In the genomic region with DNA sequence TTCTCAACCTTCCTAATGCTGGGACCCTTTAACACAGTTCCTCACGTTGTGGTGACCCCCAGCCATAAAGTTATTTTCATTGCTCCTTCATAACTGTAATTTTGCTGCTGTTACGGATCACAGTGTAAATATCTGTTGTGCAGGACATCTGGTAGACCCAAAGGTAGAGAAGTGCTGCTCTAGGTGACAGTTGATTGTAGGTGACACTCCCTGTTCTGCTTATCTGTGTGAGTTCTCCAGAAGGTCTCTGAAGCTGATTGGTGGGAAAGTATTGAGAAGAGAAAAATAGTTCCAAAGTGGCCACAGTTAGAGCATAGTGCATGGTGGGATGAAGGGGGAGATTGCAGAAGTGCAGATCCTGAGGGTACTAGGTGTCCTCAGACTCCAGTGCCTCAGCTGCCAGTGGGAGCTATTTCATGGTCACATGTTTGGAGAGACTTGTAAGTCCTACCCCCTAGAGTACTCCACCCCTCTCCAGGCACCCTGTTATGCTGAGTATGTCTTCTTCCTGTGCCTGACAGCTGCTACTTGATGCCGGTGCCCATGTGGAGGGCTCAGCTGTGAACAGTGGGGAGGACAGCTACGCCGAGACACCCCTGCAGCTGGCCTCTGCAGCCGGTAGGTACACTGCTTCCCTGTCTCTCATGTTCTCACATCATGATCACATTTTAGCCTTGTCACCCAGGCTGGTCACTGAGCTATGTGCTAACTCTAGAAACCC, we compare ENCODE assay signal across 15 mouse cellular contexts. TPM values are rescaled to one million over a fixed set of nuclear protein-coding genes. Genes with fewer than 3 reads are reported as not detected.
DNase-seq lines count a peak whose midpoint lies in the region; ATAC-seq and TF ChIP-seq lines count a peak whose summit lies in the region.
"Had no signal": no experiment of that assay in that cellular context is flagged by ENCODE, and none has a peak within 500 bp of the region (broad histone marks: within the 10 kb centered on the region; RNA-seq: fewer than 3 reads in every experiment).

No protein-coding gene starts in this region.

- TF ChIP-seq EP300 in lung, postnatal 0 days (IDR thresholded peaks at IDR 0.05): no peak
- no peak for TF ChIP-seq EP300 in liver, postnatal 0 days (IDR thresholded peaks at IDR 0.05; ENCODE audit: low read depth)

- no peak overlapping the region for H3K4me2 ChIP-seq in lung, postnatal 0 days (replicated peaks; ENCODE audit: low read depth, low read length)
- no peak overlapping the region for H3K4me2 ChIP-seq in liver, postnatal 0 days (ENCODE audit: low read depth, low read length)
- no peak overlapping the region for H3K4me2 ChIP-seq in forebrain, embryonic 11.5 days (ENCODE audit: low read depth, low read length, severe bottlenecking)
- H3K4me2 ChIP-seq: embryonic facial prominence, embryonic 12.5 days; hindbrain, embryonic 14.5 days; kidney, embryonic 15.5 days; neural tube, embryonic 13.5 days had no signal

- H3K9ac ChIP-seq in lung, postnatal 0 days (replicated peaks; ENCODE audit: low read depth): no peak overlapping the region
- no peak overlapping the region for H3K9ac ChIP-seq in liver, postnatal 0 days (replicated peaks)
- no peak overlapping the region for H3K9ac ChIP-seq in forebrain, embryonic 11.5 days (ENCODE audit: low read length)
- H3K9ac ChIP-seq: embryonic facial prominence, embryonic 12.5 days; hindbrain, embryonic 14.5 days; kidney, embryonic 15.5 days; neural tube, embryonic 13.5 days had no signal

- no peak for TF ChIP-seq CTCF in lung, postnatal 0 days (IDR thresholded peaks at IDR 0.05)
- TF ChIP-seq CTCF in liver, postnatal 0 days (IDR thresholded peaks at IDR 0.05; ENCODE audit: low read depth): no peak

- ATAC-seq in lung, postnatal 0 days: peak; percentile 11; the same call in 1 of the 2 replicates
- ATAC-seq in erythroblast, adult 5-6 weeks (replicated peaks; ENCODE audit: low FRiP score, poor library complexity, severe bottlenecking): 0 out of 2 replicates have a peak, but pooled peaks have one; percentile 33
- peak; percentile 52 for ATAC-seq in liver, postnatal 0 days
- no peak for ATAC-seq in forebrain, embryonic 11.5 days (replicated peaks; ENCODE audit: low FRiP score)

- 67% methylated on average over 6 of the region's 6 CpGs for WGBS in lung, postnatal 0 days
- WGBS in liver, postnatal 0 days (ENCODE audit: insufficient replicate concordance): 59% methylated on average over 6 of the region's 6 CpGs
- 85% methylated on average over 6 of the region's 6 CpGs for WGBS in forebrain, embryonic 11.5 days

- H3K4me1 ChIP-seq in lung, postnatal 0 days (ENCODE audit: insufficient read depth, low read depth, low read length): no peaks in the 10 kb centered on the region
- peaks cover 8% of the 10 kb centered on the region for H3K4me1 ChIP-seq in liver, postnatal 0 days (ENCODE audit: insufficient read depth)
- H3K4me1 ChIP-seq in forebrain, embryonic 11.5 days (replicated peaks; ENCODE audit: control insufficient read depth, insufficient read depth, low read length): no peaks in the 10 kb centered on the region; the same call in 1 of the 2 replicates

- DNase-seq in gastrocnemius, postnatal 25 days: peak; percentile 40
- no peak for DNase-seq in gastrocnemius, postnatal 4 days (ENCODE audit: low spot score in 2 of 2)
- DNase-seq in lung, postnatal 0 days (ENCODE audit: low spot score): peak; percentile 9
- no peak for DNase-seq in lung, postnatal 14 days
- DNase-seq in liver, postnatal 0 days: no peak
- DNase-seq in ovary, postnatal 14 days (ENCODE audit: low spot score): no peak
- no peak for DNase-seq in forebrain, embryonic 11.5 days (ENCODE audit: low spot score)
- DNase-seq: cerebellum, adult 8-10 months; gastrocnemius, postnatal 36 days; thymus, adult 2 months had no signal

- H3K9me3 ChIP-seq in lung, postnatal 0 days (ENCODE audit: low read length): no peaks in the 10 kb centered on the region
- no peaks in the 10 kb centered on the region for H3K9me3 ChIP-seq in liver, postnatal 0 days (ENCODE audit: low read length)
- H3K9me3 ChIP-seq in forebrain, embryonic 11.5 days (ENCODE audit: control insufficient read depth, low read length): no peaks in the 10 kb centered on the region
- H3K9me3 ChIP-seq: embryonic facial prominence, embryonic 12.5 days; kidney, embryonic 15.5 days; neural tube, embryonic 13.5 days had no signal

- H3K27ac ChIP-seq in lung, postnatal 0 days (ENCODE audit: low read length): no peak overlapping the region
- H3K27ac ChIP-seq in liver, postnatal 0 days (ENCODE audit: low read depth): no peak overlapping the region
- no peak overlapping the region for H3K27ac ChIP-seq in forebrain, embryonic 11.5 days (ENCODE audit: low read depth, low read length)
- H3K27ac ChIP-seq: hindbrain, embryonic 14.5 days; kidney, embryonic 15.5 days; neural tube, embryonic 13.5 days had no signal

- no peaks in the 10 kb centered on the region for H3K27me3 ChIP-seq in lung, postnatal 0 days (replicated peaks; ENCODE audit: insufficient read depth, low read length)
- no peaks in the 10 kb centered on the region for H3K27me3 ChIP-seq in liver, postnatal 0 days (ENCODE audit: insufficient read depth, low read length)
- H3K27me3 ChIP-seq in forebrain, embryonic 11.5 days (ENCODE audit: control insufficient read depth, insufficient read depth, low read length): no peaks in the 10 kb centered on the region
- H3K27me3 ChIP-seq: embryonic facial prominence, embryonic 12.5 days; kidney, embryonic 15.5 days; neural tube, embryonic 13.5 days had no signal

- H3K36me3 ChIP-seq in lung, postnatal 0 days (ENCODE audit: insufficient read depth, low read length): no peaks in the 10 kb centered on the region
- H3K36me3 ChIP-seq in liver, postnatal 0 days (replicated peaks; ENCODE audit: insufficient read depth, low read length): peaks cover 5% of the 10 kb centered on the region
- H3K36me3 ChIP-seq in forebrain, embryonic 11.5 days (ENCODE audit: control insufficient read depth, insufficient read depth, low read length): no peaks in the 10 kb centered on the region; the same call in 1 of the 2 replicates

- H3K4me3 ChIP-seq in lung, postnatal 0 days (ENCODE audit: low read depth, low read length): no peak overlapping the region
- H3K4me3 ChIP-seq in liver, postnatal 0 days (ENCODE audit: low read depth, low read length): no peak overlapping the region
- no peak overlapping the region for H3K4me3 ChIP-seq in forebrain, embryonic 11.5 days (ENCODE audit: low read depth, low read length)
- H3K4me3 ChIP-seq: embryonic facial prominence, embryonic 12.5 days; kidney, embryonic 15.5 days; neural tube, embryonic 13.5 days had no signal

RNA-seq across cellular contexts. Expression of a gene that starts 53.9 kb away (rescaled TPM):
- total RNA-seq in gastrocnemius, postnatal 25 days (2021): 10 to 100 TPM; 14.7 to 15.3 TPM
- total RNA-seq in gastrocnemius, postnatal 4 days (2021): 10 to 100 TPM; 22.4 to 23.6 TPM
- 6.2 TPM in 2 replicates for polyA plus RNA-seq in lung, postnatal 0 days (2015; fragmentation: Nextera tagmentation; extraction: Ambion mirVana)
- 9.6 and 10.2 TPM in 2 replicates for total RNA-seq in erythroblast, adult 5-6 weeks (2015; ENCODE audit: low replicate concordance)
- total RNA-seq in erythroblast, adult 5-6 weeks (2017; ENCODE audit: low replicate concordance): 19.2 and 21.7 TPM in 2 replicates
- polyA plus RNA-seq in liver, postnatal 0 days (2015; fragmentation: Nextera tagmentation; extraction: Ambion mirVana): 5.5 and 5.7 TPM in 2 replicates
- 31.3 and 38.5 TPM in 2 replicates for polyA plus RNA-seq in forebrain, embryonic 11.5 days (2014; fragmentation: Nextera tagmentation; extraction: Ambion mirVana)

Comparison
In these comparisons a context has a peak if more than half of its experiments do, and no peak if none do; other contexts are left out.
1. DNase-seq: peak in gastrocnemius, postnatal 25 days (single experiment) and lung, postnatal 0 days (single experiment); none in gastrocnemius, postnatal 4 days (0 of 2), lung, postnatal 14 days (single experiment), liver, postnatal 0 days (single experiment), ovary, postnatal 14 days (single experiment) and forebrain, embryonic 11.5 days (single experiment).